In genomic region chr13:71064590-71065307, GRCm38 (mm10) we compare ENCODE assay signal across 26 mouse cellular contexts.
A peak's percentile ranks its signal among the peaks of the same experiment; 100 is the strongest.
DNase-seq lines count a peak whose midpoint lies in the region; ATAC-seq lines count a peak whose summit lies in the region.
"Had no signal": no experiment of that assay in that cellular context is flagged by ENCODE, and none has a peak within 500 bp of the region (broad histone marks: within the 10 kb centered on the region; RNA-seq: fewer than 3 reads in every experiment).

No protein-coding gene starts in this region.

- H3K27me3 ChIP-seq in hindbrain, embryonic 16.5 days (replicated peaks; ENCODE audit: control insufficient read depth, insufficient read depth, low read length), result no peaks in the 10 kb centered on the region
- H3K27me3 ChIP-seq in hindbrain, embryonic 12.5 days, result no peaks in the 10 kb centered on the region
- H3K27me3 ChIP-seq in midbrain, embryonic 14.5 days (ENCODE audit: control insufficient read depth, insufficient read depth, low read length), result no peaks in the 10 kb centered on the region
- H3K27me3 ChIP-seq in midbrain, embryonic 10.5 days (ENCODE audit: low read depth, poor library complexity, severe bottlenecking), result no peaks in the 10 kb centered on the region
- H3K27me3 ChIP-seq in midbrain, embryonic 15.5 days (replicated peaks), result no peaks in the 10 kb centered on the region
- H3K27me3 ChIP-seq: embryonic facial prominence, embryonic 12.5 days; forebrain, embryonic 12.5 days; heart, embryonic 12.5 days; heart, embryonic 15.5 days; hindbrain, embryonic 13.5 days; intestine, embryonic 15.5 days had no signal

- no peaks in the 10 kb centered on the region for H3K9me3 ChIP-seq in hindbrain, embryonic 16.5 days (ENCODE audit: control insufficient read depth, low read length)
- H3K9me3 ChIP-seq in hindbrain, embryonic 12.5 days (replicated peaks), result no peaks in the 10 kb centered on the region
- no peaks in the 10 kb centered on the region for H3K9me3 ChIP-seq in midbrain, embryonic 14.5 days (ENCODE audit: control insufficient read depth, low read length)
- H3K9me3 ChIP-seq in midbrain, embryonic 10.5 days (replicated peaks), result no peaks in the 10 kb centered on the region
- no peaks in the 10 kb centered on the region for H3K9me3 ChIP-seq in midbrain, embryonic 15.5 days
- H3K9me3 ChIP-seq: embryonic facial prominence, embryonic 12.5 days; embryonic facial prominence, embryonic 15.5 days; forebrain, embryonic 12.5 days; heart, embryonic 12.5 days; heart, embryonic 15.5 days; hindbrain, embryonic 13.5 days; intestine, embryonic 15.5 days had no signal

- no peak overlapping the region for H3K4me3 ChIP-seq in hindbrain, embryonic 16.5 days (ENCODE audit: low read length)
- H3K4me3 ChIP-seq in hindbrain, embryonic 12.5 days, result no peak overlapping the region
- no peak overlapping the region for H3K4me3 ChIP-seq in midbrain, embryonic 14.5 days (replicated peaks; ENCODE audit: low read depth, low read length)
- H3K4me3 ChIP-seq in midbrain, embryonic 10.5 days, result no peak overlapping the region
- no peak overlapping the region for H3K4me3 ChIP-seq in midbrain, embryonic 15.5 days
- H3K4me3 ChIP-seq: embryonic facial prominence, embryonic 12.5 days; embryonic facial prominence, embryonic 15.5 days; forebrain, embryonic 12.5 days; heart, embryonic 12.5 days; heart, embryonic 15.5 days; hindbrain, embryonic 13.5 days; intestine, embryonic 15.5 days had no signal

- no peak overlapping the region for H3K4me2 ChIP-seq in hindbrain, embryonic 16.5 days (ENCODE audit: low read length)
- no peak overlapping the region for H3K4me2 ChIP-seq in hindbrain, embryonic 12.5 days (replicated peaks)
- H3K4me2 ChIP-seq in midbrain, embryonic 14.5 days (ENCODE audit: low read length), result no peak overlapping the region
- no peak overlapping the region for H3K4me2 ChIP-seq in midbrain, embryonic 15.5 days
- H3K4me2 ChIP-seq: embryonic facial prominence, embryonic 12.5 days; embryonic facial prominence, embryonic 15.5 days; forebrain, embryonic 12.5 days; heart, embryonic 12.5 days; heart, embryonic 15.5 days; hindbrain, embryonic 13.5 days; intestine, embryonic 15.5 days had no signal

- ATAC-seq in hindbrain, embryonic 16.5 days, result peak; percentile 77; the same call in 1 of the 2 replicates
- no peak for ATAC-seq in hindbrain, embryonic 12.5 days (ENCODE audit: low FRiP score)
- no peak; the same call in 1 of the 2 replicates for ATAC-seq in midbrain, embryonic 14.5 days (ENCODE audit: low FRiP score, low TSS enrichment)
- ATAC-seq in midbrain, embryonic 15.5 days (replicated peaks), result 0 out of 2 replicates have a peak, but pooled peaks have one; percentile 10
- no peak for ATAC-seq in erythroid progenitor cell, adult 5-6 weeks (replicated peaks; ENCODE audit: low FRiP score, poor library complexity, severe bottlenecking)
- ATAC-seq: CD4-positive, CD25-positive, alpha-beta regulatory T cell, adult 4 months; forebrain, embryonic 16.5 days; intestine, embryonic 15.5 days had no signal

- peaks cover 11% of the 10 kb centered on the region for H3K4me1 ChIP-seq in hindbrain, embryonic 16.5 days (ENCODE audit: control insufficient read depth, insufficient read depth, low read depth, low read length)
- peaks cover 18% of the 10 kb centered on the region for H3K4me1 ChIP-seq in hindbrain, embryonic 12.5 days
- H3K4me1 ChIP-seq in midbrain, embryonic 14.5 days (ENCODE audit: control insufficient read depth, insufficient read depth, low read length), result peaks cover 24% of the 10 kb centered on the region
- peaks cover 25% of the 10 kb centered on the region for H3K4me1 ChIP-seq in midbrain, embryonic 10.5 days
- H3K4me1 ChIP-seq in midbrain, embryonic 15.5 days, result peaks cover 20% of the 10 kb centered on the region
- H3K4me1 ChIP-seq: heart, embryonic 15.5 days; intestine, embryonic 15.5 days had no signal

- peak; percentile 41 for DNase-seq in midbrain, embryonic 14.5 days
- DNase-seq in midbrain, embryonic 10.5 days (ENCODE audit: low spot score), result no peak
- no peak for DNase-seq in cerebellum, adult 8-10 months
- DNase-seq: adrenal gland, adult 2 months; adrenal gland, postnatal 14 days; cerebellum, adult 18-20 months; cerebellum, adult 9-11 months; cerebellum, postnatal 25 days; gastrocnemius, postnatal 25 days; heart, adult 18-20 months; heart, postnatal 10 days; heart, postnatal 36 days; kidney, adult 11 months had no signal

- WGBS in hindbrain, embryonic 16.5 days, result 65% methylated on average over 8 of the region's 8 CpGs
- 74% methylated on average over 8 of the region's 8 CpGs for WGBS in hindbrain, embryonic 12.5 days
- 62% methylated on average over 8 of the region's 8 CpGs for WGBS in midbrain, embryonic 14.5 days
- WGBS in midbrain, embryonic 10.5 days, result 83% methylated on average over 8 of the region's 8 CpGs
- 57% methylated on average over 8 of the region's 8 CpGs for WGBS in midbrain, embryonic 15.5 days

- H3K36me3 ChIP-seq in hindbrain, embryonic 16.5 days (ENCODE audit: control insufficient read depth, insufficient read depth, low read length), result no peaks in the 10 kb centered on the region
- no peaks in the 10 kb centered on the region for H3K36me3 ChIP-seq in hindbrain, embryonic 12.5 days
- H3K36me3 ChIP-seq in midbrain, embryonic 14.5 days (ENCODE audit: control insufficient read depth, insufficient read depth, low read length), result no peaks in the 10 kb centered on the region
- H3K36me3 ChIP-seq in midbrain, embryonic 10.5 days, result no peaks in the 10 kb centered on the region
- no peaks in the 10 kb centered on the region for H3K36me3 ChIP-seq in midbrain, embryonic 15.5 days (replicated peaks)
- H3K36me3 ChIP-seq: embryonic facial prominence, embryonic 12.5 days; embryonic facial prominence, embryonic 15.5 days; forebrain, embryonic 12.5 days; heart, embryonic 12.5 days; heart, embryonic 15.5 days; hindbrain, embryonic 13.5 days; intestine, embryonic 15.5 days had no signal

- no peak overlapping the region for H3K9ac ChIP-seq in hindbrain, embryonic 16.5 days (ENCODE audit: low read depth, low read length)
- no peak overlapping the region for H3K9ac ChIP-seq in hindbrain, embryonic 12.5 days
- H3K9ac ChIP-seq in midbrain, embryonic 14.5 days (replicated peaks; ENCODE audit: low read length), result no peak overlapping the region
- H3K9ac ChIP-seq in midbrain, embryonic 15.5 days, result no peak overlapping the region
- H3K9ac ChIP-seq: embryonic facial prominence, embryonic 12.5 days; embryonic facial prominence, embryonic 15.5 days; forebrain, embryonic 12.5 days; heart, embryonic 12.5 days; heart, embryonic 15.5 days; hindbrain, embryonic 13.5 days; intestine, embryonic 15.5 days had no signal

- H3K27ac ChIP-seq in hindbrain, embryonic 16.5 days (ENCODE audit: low read depth, low read length), result no peak overlapping the region
- H3K27ac ChIP-seq in hindbrain, embryonic 12.5 days, result no peak overlapping the region
- H3K27ac ChIP-seq in midbrain, embryonic 14.5 days (replicated peaks; ENCODE audit: low read depth, low read length), result peak overlapping the region; percentile 50; the same call in 1 of the 2 replicates
- no peak overlapping the region for H3K27ac ChIP-seq in midbrain, embryonic 10.5 days (replicated peaks)
- no peak overlapping the region for H3K27ac ChIP-seq in midbrain, embryonic 15.5 days
- H3K27ac ChIP-seq: embryonic facial prominence, embryonic 12.5 days; embryonic facial prominence, embryonic 15.5 days; forebrain, embryonic 12.5 days; heart, embryonic 15.5 days; hindbrain, embryonic 13.5 days; intestine, embryonic 15.5 days had no signal

Comparison
In these comparisons a context has a peak if more than half of its experiments do, and no peak if none do; other contexts are left out.
1. ATAC-seq: peak in hindbrain, embryonic 16.5 days (single experiment) and midbrain, embryonic 15.5 days (single experiment); none in hindbrain, embryonic 12.5 days (single experiment), midbrain, embryonic 14.5 days (single experiment) and erythroid progenitor cell, adult 5-6 weeks (single experiment).